8 mouse cellular contexts compared by ENCODE assay signal in the genomic region with DNA sequence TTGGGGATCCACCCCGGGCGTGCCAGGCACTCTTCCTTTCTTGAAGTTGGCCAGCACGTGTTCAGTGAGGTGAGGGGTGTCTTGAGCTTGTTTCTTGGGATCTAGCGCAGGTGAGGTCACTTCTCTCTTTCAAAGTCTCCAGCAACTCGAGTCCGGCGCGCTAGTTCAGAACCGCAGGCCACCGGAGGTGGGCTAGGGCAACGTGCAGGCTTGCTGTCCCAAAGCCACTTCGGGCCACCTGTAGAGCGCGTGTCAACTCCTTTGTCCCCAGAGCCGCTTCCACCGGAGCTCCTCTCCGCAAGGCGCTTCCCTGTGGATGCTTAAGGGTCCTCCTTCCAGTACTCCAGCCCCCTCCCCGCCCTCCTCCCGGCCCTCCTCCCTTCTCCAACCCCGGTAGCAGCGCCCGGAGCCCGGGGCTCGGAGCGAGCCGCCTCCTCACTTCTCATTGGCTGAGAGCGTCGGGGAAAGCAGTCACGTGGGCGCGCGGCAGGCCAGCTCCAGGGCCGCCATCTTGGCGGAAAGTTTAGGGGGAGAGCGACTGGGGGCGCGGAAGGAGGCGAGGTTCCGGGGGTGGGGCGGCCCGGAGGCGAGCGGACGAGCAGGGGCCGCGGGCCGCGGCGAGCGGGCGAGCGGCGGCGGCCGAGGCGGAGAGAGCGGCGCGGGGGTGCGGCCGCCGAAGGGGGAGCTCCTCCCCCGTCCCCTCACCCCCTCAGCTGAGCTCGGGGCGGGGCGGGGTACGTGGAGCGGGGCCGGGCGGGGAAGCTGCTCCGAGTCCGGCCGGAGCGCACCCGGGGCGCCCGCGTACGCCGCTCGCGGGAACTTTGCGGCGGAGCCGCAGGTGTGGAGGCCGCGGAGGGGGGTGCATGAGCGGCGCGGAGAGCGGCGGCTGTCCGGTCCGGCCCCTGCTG. TPM values are rescaled to one million over a fixed set of nuclear protein-coding genes. Genes with fewer than 3 reads are reported as not detected.
DNase-seq lines count a peak whose midpoint lies in the region; ATAC-seq and TF ChIP-seq lines count a peak whose summit lies in the region.

Dlg1 (plus strand) TSS at position 65 of the 908 bp plus-strand sequence.

- H3K27ac ChIP-seq in cortical plate, adult 2 months (ENCODE audit: insufficient read depth, low read length): no peak within 1 kb of the TSS; the same call in 1 of the 2 replicates

- DNase-seq in gastrocnemius, postnatal 10 days: peak; percentile 84
- DNase-seq in induced T-regulatory cell, adult 2 months (ENCODE audit: low read depth): peak; percentile 92
- DNase-seq in left cerebral cortex, adult 9 months (ENCODE audit: low spot score in 2 of 2): peak; percentile 26 to 74
- DNase-seq in right cerebral cortex, postnatal 14 days: peak; percentile 76
- DNase-seq in urinary bladder, postnatal 36 days (ENCODE audit: low spot score in 2 of 2): peak; percentile 78 to 85

- ATAC-seq in activated CD4-positive, CD25-positive, alpha-beta regulatory T cell, adult 4 months: peak; percentile 79
- ATAC-seq in megakaryocyte progenitor cell, adult 5-6 weeks (replicated peaks; ENCODE audit: poor library complexity): peak; percentile 88

- no peak for TF ChIP-seq POLR2A in cortical plate, adult 2 months (IDR thresholded peaks at IDR 0.05; ENCODE audit: extremely low read depth, insufficient read depth, low read length)

- TF ChIP-seq CTCF in cortical plate, adult 2 months (IDR thresholded peaks at IDR 0.05; ENCODE audit: extremely low read depth, insufficient read depth, low read length): no peak

- peak within 1 kb of the TSS; percentile 65 for H3K4me3 ChIP-seq in cortical plate, adult 2 months (ENCODE audit: insufficient read depth, low read length)

- peaks cover 3% of the 10 kb centered on the region; the same call in 1 of the 2 replicates for H3K4me1 ChIP-seq in cortical plate, adult 2 months (ENCODE audit: control insufficient read depth, insufficient read depth, low read length)

RNA-seq across cellular contexts. Expression of gene Dlg1, which starts in this region (rescaled TPM):
- polyA plus RNA-seq in activated CD4-positive, CD25-positive, alpha-beta regulatory T cell, adult 4 months (2017; shearing (Covaris generic)): 10 to 100 TPM; 20.6 to 29.1 TPM
- polyA plus RNA-seq in cortical plate, adult 2 months (2012; rRNA removed): 107 and 109 TPM in 2 replicates
- 10 to 100 TPM; 33.1 to 39.4 TPM for total RNA-seq in gastrocnemius, postnatal 10 days (2021)
- total RNA-seq in megakaryocyte progenitor cell, adult 5-6 weeks (2015): 24.3 and 31.0 TPM in 2 replicates
- 24.9 and 48.2 TPM in 2 replicates for total RNA-seq in megakaryocyte progenitor cell, adult 5-6 weeks (2017)
